Mouse (Mus musculus): Measurements from ENCODE around the gene Ppp2r3a.

DNA sequence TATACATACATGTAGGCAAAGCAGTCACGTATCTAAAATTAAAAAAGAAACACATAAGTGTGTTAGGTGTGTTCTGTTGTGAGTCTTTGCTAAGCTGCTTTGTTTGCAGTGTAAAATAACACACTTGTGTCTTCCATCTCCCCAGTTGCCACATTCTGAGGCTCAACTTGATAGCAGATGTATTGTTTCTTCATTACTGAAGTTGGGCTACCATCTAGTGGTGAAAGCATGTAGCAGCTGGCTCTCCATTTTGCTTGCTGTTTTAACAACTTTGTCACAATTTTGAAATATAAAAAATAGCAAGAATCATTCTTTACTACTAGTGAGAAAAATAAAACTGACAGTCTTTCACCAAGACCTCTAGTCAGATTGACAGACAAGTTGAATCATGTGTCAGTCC is 92.2 kb downstream of the Ppp2r3a start:
- TF ChIP-seq CTCF (IDR thresholded peaks at IDR 0.05; ENCODE audit: low read depth) (peak; percentile 79), EP300 (IDR thresholded peaks at IDR 0.05; ENCODE audit: low read depth) (no peak)
